Mouse (Mus musculus): ENCODE measurements at regions not wholly inside any gene's neighbourhood (a gene's known extent, or its start where the extent isn't known, plus 50 kb on each side); places are given as distances from the start of the nearest gene placed in this dataset.

- DNase-seq (ENCODE audit: extremely low spot score in 1 of 2, low spot score in 1 of 2), result no peak
These were observed 293.2 kb downstream of the Lyplal1 start for GRCm38 (mm10) chr1:185823956-185824355.

GRCm38 (mm10) chr1:185827986-185828385 lies 289.1 kb downstream of the Lyplal1 start:
- DNase-seq (ENCODE audit: extremely low spot score in 1 of 2, low spot score in 1 of 2), result no peak

- no peak for DNase-seq (ENCODE audit: extremely low spot score in 1 of 2, low spot score in 1 of 2)
These were observed 288.6 kb downstream of the Lyplal1 start for GRCm38 (mm10) chr1:185828486-185828885.

- DNase-seq (ENCODE audit: extremely low spot score in 1 of 2, low spot score in 1 of 2), result no peak
These were observed 285.1 kb downstream of the Lyplal1 start for GRCm38 (mm10) chr1:185832059-185832458.

GRCm38 (mm10) chr1:185834171-185834570 lies 282.9 kb downstream of the Lyplal1 start:
- DNase-seq (ENCODE audit: extremely low spot score in 1 of 2, low spot score in 1 of 2), result no peak

GRCm38 (mm10) chr1:185836632-185837281 lies 280.4 kb downstream of the Lyplal1 start:
- no peak for DNase-seq (ENCODE audit: extremely low spot score in 1 of 2, low spot score in 1 of 2)

GRCm38 (mm10) chr1:185842481-185842880 lies 274.6 kb downstream of the Lyplal1 start:
- DNase-seq (ENCODE audit: extremely low spot score in 1 of 2, low spot score in 1 of 2), result no peak

- DNase-seq (ENCODE audit: extremely low spot score in 1 of 2, low spot score in 1 of 2), result no peak
These were observed 269.9 kb downstream of the Lyplal1 start for GRCm38 (mm10) chr1:185847161-185847560.

- DNase-seq (ENCODE audit: extremely low spot score in 1 of 2, low spot score in 1 of 2), result no peak
These were observed 266.5 kb downstream of the Lyplal1 start for GRCm38 (mm10) chr1:185850590-185850989.

- DNase-seq (ENCODE audit: extremely low spot score in 1 of 2, low spot score in 1 of 2), result no peak
These were observed 265.7 kb downstream of the Lyplal1 start for GRCm38 (mm10) chr1:185851262-185851893.

- no peak for DNase-seq (ENCODE audit: extremely low spot score in 1 of 2, low spot score in 1 of 2)
These were observed 255.4 kb downstream of the Lyplal1 start for GRCm38 (mm10) chr1:185861692-185862091.

GRCm38 (mm10) chr1:185865945-185866344 lies 251.2 kb downstream of the Lyplal1 start:
- DNase-seq (ENCODE audit: extremely low spot score in 1 of 2, low spot score in 1 of 2), result no peak

GRCm38 (mm10) chr1:185866612-185867011 lies 250.5 kb downstream of the Lyplal1 start:
- no peak for DNase-seq (ENCODE audit: extremely low spot score in 1 of 2, low spot score in 1 of 2)

GRCm38 (mm10) chr1:185867018-185867417 lies 250.1 kb downstream of the Lyplal1 start:
- DNase-seq (ENCODE audit: extremely low spot score in 1 of 2, low spot score in 1 of 2), result no peak

- DNase-seq (ENCODE audit: extremely low spot score in 1 of 2, low spot score in 1 of 2), result no peak
These were observed 248.4 kb downstream of the Lyplal1 start for GRCm38 (mm10) chr1:185868721-185869120.

GRCm38 (mm10) chr1:185887031-185887430 lies 230.1 kb downstream of the Lyplal1 start:
- no peak for DNase-seq (ENCODE audit: extremely low spot score in 1 of 2, low spot score in 1 of 2)

GRCm38 (mm10) chr1:185891814-185892213 lies 225.3 kb downstream of the Lyplal1 start:
- no peak for DNase-seq (ENCODE audit: extremely low spot score in 1 of 2, low spot score in 1 of 2)

- DNase-seq (ENCODE audit: extremely low spot score in 1 of 2, low spot score in 1 of 2), result no peak
These were observed 223.7 kb downstream of the Lyplal1 start for GRCm38 (mm10) chr1:185893421-185893820.

- DNase-seq (ENCODE audit: extremely low spot score in 1 of 2, low spot score in 1 of 2), result no peak
These were observed 218.6 kb downstream of the Lyplal1 start for GRCm38 (mm10) chr1:185898475-185898874.

- no peak for DNase-seq (ENCODE audit: extremely low spot score in 1 of 2, low spot score in 1 of 2)
These were observed 216.8 kb downstream of the Lyplal1 start for GRCm38 (mm10) chr1:185900316-185900715.

- DNase-seq (ENCODE audit: extremely low spot score in 1 of 2, low spot score in 1 of 2), result no peak
These were observed 214.7 kb downstream of the Lyplal1 start for GRCm38 (mm10) chr1:185902395-185902794.

GRCm38 (mm10) chr1:185905666-185906065 lies 211.4 kb downstream of the Lyplal1 start:
- no peak for DNase-seq (ENCODE audit: extremely low spot score in 1 of 2, low spot score in 1 of 2)

All from layer of hippocampus, postnatal 25 days (tissue).